Mouse (Mus musculus) erythroblast, adult 5-6 weeks (primary cell): Measurements from ENCODE around the gene Cyb561d2. TPM values are rescaled to one million over a fixed set of nuclear protein-coding genes. Genes with fewer than 3 reads are reported as not detected.
A peak's percentile ranks its signal among the peaks of the same experiment; 100 is the strongest.

Experiments
- ATAC-seq: replicated peaks from 2 replicates; pipeline ENCODE4 v1.8.0; 2016; ENCODE audit warnings: moderate number of reproducible peaks, mild to moderate bottlenecking, moderate TSS enrichment, inconsistent platforms; ENCODE audit not compliant: poor library complexity, low FRiP score, severe bottlenecking
- total RNA-seq, 2 experiments: library from RNA; stranded (forward) in 1 of 2; stranded (reverse) in 1 of 2; fragments of 150-400 nt in 1 of 2; fragments of 200-764, 138-1000 nt in 1 of 2; gene quantifications; 2 replicates each; pipeline versions ENCODE4 v1.2.3 to v1.2.4; 2015 to 2017; ENCODE audit warnings: low replicate concordance in 2 of 2

Cyb561d2 gene
- total RNA-seq (2015; ENCODE audit: low replicate concordance) (7.5 and 11.1 TPM in 2 replicates), total RNA-seq (2017; ENCODE audit: low replicate concordance) (4.7 and 6.7 TPM in 2 replicates)

DNA sequence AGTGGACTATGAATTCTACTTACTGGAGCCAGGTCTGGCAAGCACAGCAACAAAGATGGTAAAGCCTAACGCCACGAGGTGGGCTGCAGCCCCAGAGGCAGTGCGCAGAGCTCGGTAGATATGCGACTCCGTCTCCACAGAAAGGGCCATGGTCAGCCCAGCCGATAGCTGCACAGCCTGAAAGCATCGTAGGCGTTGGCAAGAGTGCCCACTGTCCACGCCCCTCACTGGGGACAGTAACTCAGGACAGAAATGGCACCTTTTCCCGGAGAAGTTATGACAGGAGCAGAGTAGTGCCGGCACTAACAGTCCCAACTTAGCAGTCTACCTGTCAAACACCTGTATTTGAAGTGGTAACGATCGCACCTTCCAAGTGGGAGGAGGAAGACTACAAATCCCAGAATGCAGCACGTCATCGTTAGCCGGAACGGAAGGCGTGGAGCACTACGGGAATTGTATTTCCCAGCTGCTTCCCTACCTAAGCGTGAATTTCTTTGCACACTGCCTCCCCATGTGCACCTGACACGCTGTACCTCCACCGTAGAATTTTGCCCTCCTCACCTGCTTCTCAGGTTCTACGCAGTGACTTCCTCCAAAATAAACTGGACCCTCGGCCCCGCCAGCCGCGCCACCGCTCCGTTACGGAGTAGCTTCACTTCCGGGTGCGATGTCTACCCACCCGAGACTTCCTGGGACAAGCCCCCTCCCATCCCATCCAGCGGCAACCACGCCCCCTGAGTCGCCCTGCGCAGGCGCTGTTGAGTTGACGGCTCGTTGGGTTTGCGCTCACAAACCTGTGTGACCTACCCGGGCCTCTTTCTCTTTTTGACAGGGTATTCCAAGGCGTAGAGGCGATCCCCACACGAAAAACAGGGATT lies at the start of gene Cyb561d2, which contains the start of gene Nprl2:
Gene Cyb561d2 (minus strand): TSS at position 720 of the 878 bp plus-strand sequence.
Gene Nprl2 (plus strand): TSS at position 753 of the 878 bp plus-strand sequence.
- peak; percentile 84 for ATAC-seq

- no peak for ATAC-seq
Observed at GRCm38 (mm10) chr9:107590773-107591060, 48.7 kb upstream of the Cyb561d2 start.

- peak; percentile 53 for ATAC-seq
Observed at GRCm38 (mm10) chr9:107590058-107590772, 48.2 kb upstream of the Cyb561d2 start.

DNA sequence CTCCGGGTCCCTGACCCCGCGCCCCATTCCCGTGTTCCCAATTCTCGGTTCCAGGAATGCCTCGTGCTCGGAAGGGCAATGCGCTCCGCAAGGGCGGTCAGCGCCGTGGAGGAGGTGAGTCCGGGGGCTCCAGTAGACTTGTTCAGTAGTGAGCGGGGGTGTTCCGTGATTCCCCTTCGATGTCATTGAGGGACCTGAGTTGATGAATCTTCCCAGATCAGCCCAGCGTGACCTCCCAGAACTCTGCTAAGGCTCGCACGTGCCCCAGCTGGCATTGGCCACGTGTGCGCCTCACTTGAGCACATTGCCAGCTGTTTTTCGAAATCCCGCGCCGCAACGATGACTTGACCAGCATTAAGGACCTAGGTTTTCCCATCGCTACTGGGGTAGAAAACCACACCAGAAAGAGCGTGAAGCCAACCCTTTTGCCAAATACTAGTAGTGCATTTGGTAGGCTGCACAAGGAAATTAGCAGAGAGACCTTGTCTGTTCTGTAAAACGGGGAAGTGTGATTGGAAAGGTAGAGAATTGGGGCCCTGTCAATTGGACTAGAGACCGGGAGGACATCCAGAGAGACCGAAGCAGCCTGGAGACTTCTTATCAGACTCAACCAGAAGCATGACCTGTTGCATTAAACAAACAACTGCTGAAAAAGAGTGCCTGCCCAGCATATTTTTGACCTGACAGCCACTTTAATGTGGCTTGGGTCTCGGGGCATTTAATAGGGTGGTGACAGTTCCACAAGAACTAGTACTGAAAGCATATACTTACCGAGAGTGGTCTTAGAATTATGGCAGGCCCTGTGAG lies 46.0 kb upstream of the Cyb561d2 start:
- peak; percentile 60 for ATAC-seq

GRCm38 (mm10) chr9:107586974-107587832 lies 45.2 kb upstream of the Cyb561d2 start, which contains the start of gene Ifrd2:
Gene Ifrd2, plus strand, starts transcription at chr9:107587642.
- ATAC-seq: peak; percentile 71

GRCm38 (mm10) chr9:107586504-107586903 lies 44.5 kb upstream of the Cyb561d2 start:
- ATAC-seq: no peak

DNA sequence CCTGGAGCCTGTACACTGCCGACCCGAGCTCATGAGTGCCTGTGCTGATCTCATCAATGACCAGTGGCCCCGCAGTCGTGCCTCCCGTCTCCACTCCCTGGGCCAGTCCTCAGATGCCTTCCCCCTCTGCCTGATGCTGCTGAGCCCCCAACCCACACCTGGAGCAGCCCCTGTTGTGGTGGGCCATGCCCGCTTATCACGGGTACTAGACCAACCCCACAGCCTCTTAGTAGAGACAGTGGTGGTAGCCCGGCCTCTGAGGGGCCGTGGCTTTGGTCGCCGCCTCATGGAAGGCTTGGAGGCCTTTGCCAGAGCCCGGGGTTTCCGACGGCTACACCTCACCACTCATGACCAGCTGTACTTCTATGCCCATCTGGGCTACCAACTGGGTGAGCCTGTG lies 41.2 kb upstream of the Cyb561d2 start:
- ATAC-seq: no peak

- ATAC-seq: no peak
Observed at GRCm38 (mm10) chr9:107582509-107583062, 40.6 kb upstream of the Cyb561d2 start.

DNA sequence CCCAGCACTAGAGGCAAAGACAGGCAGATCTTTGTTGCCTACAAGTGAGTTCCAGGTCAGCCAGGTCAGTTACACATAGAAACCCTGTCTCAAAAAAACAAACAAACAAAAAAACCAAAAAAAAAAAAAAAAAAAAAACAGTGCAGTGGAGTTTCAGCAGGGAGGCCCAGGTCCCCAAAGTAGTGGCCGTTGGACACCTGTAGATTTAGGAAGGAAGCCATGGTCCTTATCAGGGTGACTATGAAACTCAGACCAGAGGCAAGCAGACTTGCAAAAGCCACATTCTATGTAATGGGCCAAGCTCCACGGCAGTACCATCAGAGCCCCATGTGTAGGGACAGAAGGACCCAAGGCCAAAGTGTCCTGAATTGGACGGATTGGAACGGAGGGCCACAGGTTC lies 39.6 kb upstream of the Cyb561d2 start:
- ATAC-seq: 0 out of 2 replicates have a peak, but pooled peaks have one; percentile 11

GRCm38 (mm10) chr9:107580501-107581317 lies 38.7 kb upstream of the Cyb561d2 start, which contains the start of gene Hyal3:
Gene Hyal3, plus strand, starts transcription at chr9:107580818.
- ATAC-seq: peak; percentile 77

DNA sequence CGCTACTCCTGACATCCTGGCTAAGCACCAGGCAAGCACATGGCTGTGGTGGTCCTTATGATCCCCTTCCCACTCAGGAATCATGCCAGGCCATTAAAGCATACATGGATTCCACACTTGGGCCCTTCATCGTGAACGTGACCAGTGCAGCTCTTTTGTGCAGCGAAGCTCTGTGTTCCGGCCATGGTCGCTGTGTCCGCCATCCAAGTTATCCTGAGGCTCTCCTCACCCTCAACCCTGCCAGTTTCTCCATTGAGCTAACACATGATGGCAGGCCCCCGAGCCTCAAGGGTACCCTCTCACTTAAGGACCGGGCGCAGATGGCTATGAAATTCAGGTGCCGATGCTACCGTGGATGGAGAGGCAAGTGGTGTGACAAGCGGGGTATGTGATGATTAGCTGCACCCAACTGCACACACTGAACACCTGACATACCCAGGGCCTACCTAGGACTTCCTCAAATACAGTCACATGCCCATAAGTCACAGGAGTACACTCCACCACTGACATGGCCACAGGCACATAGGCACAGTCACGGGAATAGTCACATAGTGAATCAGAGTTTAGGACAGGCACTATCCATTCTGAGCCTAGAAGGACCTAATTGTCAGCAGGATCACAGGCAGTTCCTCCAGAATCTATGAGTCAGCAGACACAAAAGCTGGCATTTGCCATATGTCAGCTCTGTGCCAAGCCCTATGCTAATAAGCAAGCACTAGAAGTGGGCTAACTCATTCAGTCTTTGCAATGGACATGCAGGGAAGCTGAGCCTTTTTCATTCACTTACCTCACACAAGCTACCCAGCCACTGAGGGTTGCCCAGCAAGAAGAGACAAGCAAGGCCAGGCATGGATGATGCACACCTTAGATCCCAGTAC lies 37.3 kb upstream of the Cyb561d2 start:
- ATAC-seq: no peak

DNA sequence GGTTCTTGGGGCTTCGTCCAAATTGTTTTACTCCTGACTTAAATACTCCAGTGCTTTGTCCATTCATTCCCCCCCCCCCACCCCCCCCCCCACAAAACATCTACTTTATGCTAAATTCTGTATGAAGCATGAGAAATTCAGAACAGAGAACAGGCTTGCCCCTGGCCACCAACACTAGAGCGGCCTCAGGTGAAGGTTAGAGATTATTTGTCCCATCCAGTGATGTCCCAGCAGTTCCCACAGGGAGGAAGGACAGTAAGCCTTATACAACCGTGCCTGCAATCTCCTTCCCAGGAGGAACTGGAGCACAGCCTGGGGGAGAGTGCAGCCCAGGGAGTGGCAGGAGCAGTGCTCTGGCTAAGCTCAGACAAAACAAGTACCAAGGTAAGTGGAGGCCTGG lies 36.6 kb upstream of the Cyb561d2 start, which contains the start of gene Naa80:
Gene Naa80 (plus strand): TSS at position 301 of the 400 bp plus-strand sequence.
- ATAC-seq: no peak

DNA sequence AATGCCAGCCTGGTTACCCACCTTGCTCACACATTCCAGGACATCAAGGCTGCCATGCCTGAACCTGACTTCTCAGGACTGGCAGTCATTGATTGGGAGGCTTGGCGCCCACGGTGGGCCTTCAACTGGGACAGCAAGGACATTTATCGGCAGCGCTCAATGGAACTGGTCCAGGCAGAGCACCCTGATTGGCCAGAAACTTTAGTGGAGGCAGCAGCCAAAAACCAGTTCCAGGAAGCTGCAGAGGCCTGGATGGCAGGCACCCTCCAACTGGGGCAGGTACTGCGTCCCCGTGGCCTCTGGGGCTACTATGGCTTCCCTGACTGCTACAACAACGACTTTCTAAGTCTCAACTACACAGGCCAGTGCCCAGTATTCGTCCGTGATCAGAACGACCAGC lies 35.9 kb upstream of the Cyb561d2 start:
- no peak for ATAC-seq

DNA sequence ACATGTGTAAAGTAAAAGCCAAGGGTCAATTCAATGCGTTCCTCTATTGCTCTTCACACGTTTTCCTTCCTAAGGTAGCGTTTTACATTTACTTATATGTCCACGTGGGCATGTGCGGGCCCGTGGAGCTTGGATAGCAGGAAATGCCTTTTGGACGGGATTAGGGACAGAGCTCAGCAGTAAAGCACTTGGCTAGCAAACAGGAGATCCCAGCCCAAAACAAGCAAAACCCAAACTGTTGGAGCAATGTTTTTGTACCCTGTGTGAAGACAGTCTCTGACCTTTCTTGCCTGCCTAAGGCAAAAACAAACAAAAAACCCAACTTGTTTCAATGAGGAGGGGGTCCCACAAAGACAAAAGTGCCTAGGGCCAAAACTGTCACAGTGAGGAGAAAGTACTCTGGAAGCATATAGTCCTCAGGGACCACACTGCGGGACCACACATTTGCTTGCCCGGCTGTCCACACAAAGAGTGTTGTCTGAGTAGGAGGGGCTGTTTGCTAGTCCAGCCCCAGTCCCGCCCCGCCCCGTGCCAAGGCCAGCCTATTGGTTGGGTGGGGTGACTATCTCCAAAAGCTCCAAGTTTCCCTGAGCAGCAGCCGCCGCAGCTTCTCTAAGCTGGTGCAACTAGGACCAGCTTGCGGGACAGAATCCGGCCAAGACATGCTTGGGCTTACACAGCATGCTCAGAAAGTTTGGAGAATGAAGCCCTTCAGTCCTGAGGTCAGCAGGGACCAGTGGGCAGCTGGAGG lies 34.5 kb upstream of the Cyb561d2 start, which contains the start of gene Hyal1:
Gene Hyal1 (plus strand): TSS at position 571 of the 751 bp plus-strand sequence.
- ATAC-seq: peak; percentile 78

- no peak for ATAC-seq
Observed at GRCm38 (mm10) chr9:107575579-107576356, 33.8 kb upstream of the Cyb561d2 start.
